Mouse (Mus musculus): ENCODE measurements around the gene Raver1.

DNA sequence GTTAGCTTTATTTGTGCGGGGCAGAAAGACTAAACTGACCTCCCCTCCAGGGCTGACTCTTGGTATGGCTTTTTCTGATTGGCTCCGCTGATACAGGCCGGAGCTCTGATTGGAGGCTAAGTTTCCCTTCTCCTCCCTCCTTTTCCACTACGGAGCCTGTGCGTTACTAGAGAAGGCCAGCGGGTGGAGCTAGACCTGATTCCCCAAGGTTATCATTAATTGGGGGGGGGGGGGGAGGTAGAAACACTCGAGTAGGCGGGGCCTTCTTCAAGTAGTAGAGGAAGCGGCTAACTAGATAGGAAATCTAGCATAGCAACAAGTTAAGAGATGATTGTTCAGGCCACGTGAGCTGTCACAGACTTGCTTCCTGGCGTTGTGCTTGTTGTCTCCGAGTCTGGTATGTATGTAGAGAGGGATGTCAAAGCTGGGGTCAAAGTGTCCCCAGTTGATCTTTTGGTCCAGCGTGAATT is 61.0 kb downstream of the Raver1 start:
- no peak for TF ChIP-seq CTCF (IDR thresholded peaks at IDR 0.05; ENCODE audit: insufficient read depth, low read depth, low read length)
- TF ChIP-seq POLR2A (IDR thresholded peaks at IDR 0.05; ENCODE audit: insufficient read depth, low read depth, low read length) = no peak
